Mouse (Mus musculus) effector memory CD4-positive, alpha-beta T cell, adult 7 months (primary cell): Measurements from ENCODE around the gene Kcna7. TPM values are rescaled to one million over a fixed set of nuclear protein-coding genes. Genes with fewer than 3 reads are reported as not detected.

ENCODE experiments used
- polyA plus RNA-seq: library from polyadenylated mRNA; unstranded; fragments of 100-300 nt; shearing (Covaris generic); gene quantifications from one replicate; pipeline ENCODE4 v1.2.1, GENCODE M21; 2017

The Kcna7 gene
- not detected for polyA plus RNA-seq

GRCm38 (mm10) chr7:45405091-45406075 lies at the start of gene Kcna7:
Gene Kcna7, plus strand, starts transcription at chr7:45405653.

GRCm38 (mm10) chr7:45366652-45367019 lies 38.8 kb upstream of the Kcna7 start, which contains the start of gene Ppfia3:
Gene Ppfia3, minus strand, starts transcription at chr7:45367019.

GRCm38 (mm10) chr7:45370475-45371311 lies 34.8 kb upstream of the Kcna7 start, which contains the start of gene Lin7b:
Gene Lin7b, minus strand, starts transcription at chr7:45370583.

GRCm38 (mm10) chr7:45395578-45396336 lies 9.7 kb upstream of the Kcna7 start, which contains the start of gene Snrnp70:
Gene Snrnp70, minus strand, starts transcription at chr7:45395742.

GRCm38 (mm10) chr7:45413113-45413863 lies 7.8 kb downstream of the Kcna7 start, which contains the start of gene Ntf5:
Gene Ntf5, plus strand, starts transcription at chr7:45413695.

GRCm38 (mm10) chr7:45420615-45420919 lies 15.1 kb downstream of the Kcna7 start, which contains the start of gene Lhb:
Gene Lhb, plus strand, starts transcription at chr7:45420820.

GRCm38 (mm10) chr7:45434203-45435015 lies 29.0 kb downstream of the Kcna7 start, which contains the start of gene Gys1:
Gene Gys1, plus strand, starts transcription at chr7:45434844.

GRCm38 (mm10) chr7:45437521-45438276 lies 32.2 kb downstream of the Kcna7 start, which contains the start of gene Ruvbl2:
Gene Ruvbl2, minus strand, starts transcription at chr7:45438096.

Other genes with a start within 250 kb of the Kcna7 start
- gene Slc17a7, start 241.7 kb upstream of the Kcna7 start, polyA plus RNA-seq = not detected
- gene Gfy, start 226.1 kb upstream of the Kcna7 start, polyA plus RNA-seq = not detected
- gene Pth2, start 224.7 kb upstream of the Kcna7 start, polyA plus RNA-seq = not detected
- 0.95 TPM for gene Ccdc155, start 200.8 kb upstream of the Kcna7 start, polyA plus RNA-seq
- 66.4 TPM for gene Dkkl1, start 193.5 kb upstream of the Kcna7 start, polyA plus RNA-seq
- gene Tead2, start 189.9 kb upstream of the Kcna7 start, polyA plus RNA-seq = 1.7 TPM
- 386 TPM for gene Cd37, start 166.5 kb upstream of the Kcna7 start, polyA plus RNA-seq
- not detected for gene Slc6a16, start 164.6 kb upstream of the Kcna7 start, polyA plus RNA-seq
- gene Slc6a21, start 128.1 kb upstream of the Kcna7 start, polyA plus RNA-seq = 0.93 TPM
- 5.0 TPM for gene Trpm4, start 71.9 kb upstream of the Kcna7 start, polyA plus RNA-seq
- gene Hrc, start 70.4 kb upstream of the Kcna7 start, polyA plus RNA-seq = not detected
- gene Ppfia3, start 38.6 kb upstream of the Kcna7 start, polyA plus RNA-seq = 0.12 TPM
- gene Lin7b, start 35.1 kb upstream of the Kcna7 start, polyA plus RNA-seq = not detected
- gene Snrnp70, start 9.9 kb upstream of the Kcna7 start, polyA plus RNA-seq = 211 TPM
- gene Ntf5, start 8.0 kb downstream of the Kcna7 start, polyA plus RNA-seq = 0.60 TPM
- not detected for gene Lhb, start 15.2 kb downstream of the Kcna7 start, polyA plus RNA-seq
- gene Gys1, start 29.2 kb downstream of the Kcna7 start, polyA plus RNA-seq = 3.2 TPM
- 32.3 TPM for gene Ruvbl2, start 32.4 kb downstream of the Kcna7 start, polyA plus RNA-seq
- 2,366 TPM for gene Ftl1, start 54.2 kb downstream of the Kcna7 start, polyA plus RNA-seq
- gene Bax, start 61.2 kb downstream of the Kcna7 start, polyA plus RNA-seq = 236 TPM
- gene Tulp2, start 76.2 kb downstream of the Kcna7 start, polyA plus RNA-seq = 1.3 TPM
- gene Gm45808, start 81.2 kb downstream of the Kcna7 start, polyA plus RNA-seq = 0.89 TPM
- 0.80 TPM for gene Dhdh, start 83.2 kb downstream of the Kcna7 start, polyA plus RNA-seq
- gene Nucb1, start 104.8 kb downstream of the Kcna7 start, polyA plus RNA-seq = 218 TPM
- 751 TPM for gene Ppp1r15a, start 120.6 kb downstream of the Kcna7 start, polyA plus RNA-seq
- 1.3 TPM for gene Plekha4, start 120.7 kb downstream of the Kcna7 start, polyA plus RNA-seq
- gene Hsd17b14, start 149.2 kb downstream of the Kcna7 start, polyA plus RNA-seq = 2.0 TPM
- 38.0 TPM for gene Bcat2, start 164.5 kb downstream of the Kcna7 start, polyA plus RNA-seq
- gene Fgf21, start 209.8 kb downstream of the Kcna7 start, polyA plus RNA-seq = not detected
- gene Fut1, start 211.6 kb downstream of the Kcna7 start, polyA plus RNA-seq = 1.2 TPM
- gene Izumo1, start 216.2 kb downstream of the Kcna7 start, polyA plus RNA-seq = not detected
- not detected for gene Rasip1, start 221.8 kb downstream of the Kcna7 start, polyA plus RNA-seq
- 1.1 TPM for gene Mamstr, start 234.3 kb downstream of the Kcna7 start, polyA plus RNA-seq